Mouse (Mus musculus): ENCODE measurements around the gene Map3k20. TPM values are rescaled to one million over a fixed set of nuclear protein-coding genes. Genes with fewer than 3 reads are reported as not detected.

The Map3k20 gene
- polyA plus RNA-seq (2021; fragmentation: Nextera tagmentation), result 1.3 and 1.4 TPM in 2 replicates
- long read RNA-seq, experiment 1, full-length matches to known transcripts, result 2 of 6 reads
- long read RNA-seq, experiment 1, partial matches to known transcripts, result 0 of 6 reads
- long read RNA-seq, experiment 1, other reads (novel, unspliced or antisense), result 4 of 6 reads
- long read RNA-seq, experiment 2, full-length matches to known transcripts, result 5 of 12 reads
- long read RNA-seq, experiment 2, partial matches to known transcripts, result 4 of 12 reads
- long read RNA-seq, experiment 2, other reads (novel, unspliced or antisense), result 3 of 12 reads

DNA sequence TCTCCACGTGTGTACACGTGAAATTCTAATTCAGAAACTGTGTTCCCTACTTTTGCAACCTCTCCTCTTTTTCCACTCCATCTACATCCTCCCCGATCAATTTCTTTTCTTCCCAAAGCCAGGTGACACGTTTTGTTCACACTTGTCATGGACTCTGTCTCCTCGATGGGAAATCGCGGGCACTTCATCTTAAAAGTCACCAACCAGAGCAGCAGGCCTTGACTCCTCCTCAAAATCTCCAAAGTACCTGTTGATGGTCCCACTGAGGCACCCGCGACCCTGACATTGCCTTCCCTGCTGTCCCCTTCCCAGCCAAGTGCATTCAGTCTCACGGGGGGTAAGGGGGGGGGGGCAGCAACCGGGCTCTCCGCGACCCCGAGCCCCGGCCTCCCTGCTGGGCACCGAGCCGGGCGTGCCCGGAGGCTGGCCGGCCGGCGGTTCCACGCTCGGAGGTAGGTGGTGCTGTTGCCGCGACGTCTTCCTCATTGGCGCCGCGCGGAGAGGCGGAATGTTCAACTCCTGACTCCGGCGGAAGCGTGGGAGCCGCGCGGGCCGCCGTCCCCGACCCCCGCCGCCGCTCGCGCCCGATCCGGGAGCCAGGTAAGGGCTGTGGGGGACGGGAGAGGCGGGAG, at the start of gene Map3k20:
Map3k20 (plus strand) TSS at position 382 of the 632 bp plus-strand sequence.

DNA sequence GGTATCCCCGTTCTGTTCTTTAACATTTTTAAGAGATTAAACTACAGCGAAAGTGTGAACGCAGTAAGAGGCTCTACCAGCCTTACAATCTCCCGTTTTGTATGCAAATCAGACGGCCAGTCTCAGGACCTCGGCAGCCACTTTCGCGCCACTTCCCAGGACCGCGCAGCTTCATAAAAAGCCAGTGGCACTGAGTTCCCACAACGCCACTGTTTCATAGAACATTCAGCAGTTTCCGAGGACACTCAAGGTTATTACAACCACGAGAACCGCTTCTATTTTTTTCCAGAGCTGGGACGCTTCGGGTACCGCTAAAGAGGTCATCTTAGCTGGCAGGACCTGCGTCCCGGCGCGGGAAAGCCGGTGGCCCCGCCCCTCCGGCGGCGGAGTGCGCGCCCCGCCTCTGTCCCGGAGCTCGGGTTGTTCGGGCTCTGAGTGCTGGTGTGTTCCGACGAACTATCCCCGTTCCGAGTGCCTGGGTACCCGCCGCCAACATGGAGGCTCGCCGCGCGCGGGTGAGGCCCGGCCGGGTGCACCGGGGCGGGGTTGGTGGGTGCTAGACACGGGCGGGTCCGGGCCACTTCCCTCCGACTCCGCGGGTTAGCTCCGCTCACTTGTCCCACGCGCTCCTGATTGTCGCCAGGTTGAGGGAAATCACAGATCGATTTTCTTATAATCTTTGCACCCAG, 190.5 kb downstream of the Map3k20 start, which contains the start of gene Cdca7:
Cdca7 (plus strand) TSS at position 363 of the 689 bp plus-strand sequence.

Other genes starting within 250 kb of the Map3k20 start
- gene Cdca7, start 190.5 kb downstream of the Map3k20 start, polyA plus RNA-seq (2021; fragmentation: Nextera tagmentation), result 2.5 TPM in 2 replicates

Data from layer of hippocampus, adult 6 months (tissue).